Comparison of ENCODE assay signal across 10 mouse cellular contexts in the genomic region with DNA sequence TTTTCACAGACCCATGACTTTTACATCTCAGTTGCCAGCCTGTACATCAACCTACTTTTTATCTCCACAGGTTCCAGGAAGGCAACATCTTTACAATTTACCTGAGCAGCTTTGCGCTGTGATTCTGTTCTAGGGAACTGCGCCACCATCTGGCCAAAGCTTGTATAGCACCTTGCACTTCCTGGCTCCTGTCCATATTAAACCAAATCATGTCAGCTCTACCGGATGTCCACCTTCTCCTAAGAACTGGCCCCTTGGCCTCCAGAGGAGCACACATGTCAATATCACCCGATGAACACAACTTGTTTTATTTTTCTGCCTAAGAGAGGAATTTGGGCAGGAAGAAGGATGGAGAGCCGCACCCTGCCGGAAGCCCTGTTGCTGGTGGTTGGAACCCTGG. TPM values are rescaled to one million over a fixed set of nuclear protein-coding genes. Genes with fewer than 3 reads are reported as not detected.
DNase-seq lines count a peak whose midpoint lies in the region; ATAC-seq and TF ChIP-seq lines count a peak whose summit lies in the region.
"Had no signal": no experiment of that assay in that cellular context is flagged by ENCODE, and none has a peak within 500 bp of the region (broad histone marks: within the 10 kb centered on the region; RNA-seq: fewer than 3 reads in every experiment).

No protein-coding gene starts in this region.

- H3K9ac ChIP-seq in intestine, embryonic 14.5 days (ENCODE audit: low read length), result no peak overlapping the region
- H3K9ac ChIP-seq in intestine, embryonic 16.5 days (ENCODE audit: low read depth, low read length), result no peak overlapping the region
- H3K9ac ChIP-seq in kidney, embryonic 16.5 days (replicated peaks; ENCODE audit: low read length), result no peak overlapping the region
- no peak overlapping the region for H3K9ac ChIP-seq in midbrain, postnatal 0 days (replicated peaks; ENCODE audit: low read length, poor library complexity, severe bottlenecking)
- H3K9ac ChIP-seq: limb, embryonic 13.5 days; stomach, embryonic 15.5 days had no signal

- no peak overlapping the region for H3K4me3 ChIP-seq in intestine, embryonic 14.5 days (ENCODE audit: low read depth, low read length)
- no peak overlapping the region for H3K4me3 ChIP-seq in intestine, embryonic 16.5 days (ENCODE audit: low read length)
- no peak overlapping the region for H3K4me3 ChIP-seq in kidney, embryonic 16.5 days (ENCODE audit: low read length)
- H3K4me3 ChIP-seq in midbrain, postnatal 0 days (ENCODE audit: low read depth, low read length), result no peak overlapping the region
- H3K4me3 ChIP-seq: limb, embryonic 13.5 days; stomach, embryonic 15.5 days had no signal

- no peaks in the 10 kb centered on the region for H3K9me3 ChIP-seq in intestine, embryonic 14.5 days (ENCODE audit: control insufficient read depth, low read length)
- H3K9me3 ChIP-seq in intestine, embryonic 16.5 days (ENCODE audit: control insufficient read depth, low read length), result no peaks in the 10 kb centered on the region
- H3K9me3 ChIP-seq in kidney, embryonic 16.5 days (ENCODE audit: low read length), result no peaks in the 10 kb centered on the region
- H3K9me3 ChIP-seq in midbrain, postnatal 0 days (ENCODE audit: low read length), result no peaks in the 10 kb centered on the region
- H3K9me3 ChIP-seq: limb, embryonic 13.5 days; stomach, embryonic 15.5 days had no signal

- no peaks in the 10 kb centered on the region for H3K4me1 ChIP-seq in intestine, embryonic 14.5 days (replicated peaks; ENCODE audit: control insufficient read depth, insufficient read depth, low read length)
- H3K4me1 ChIP-seq in intestine, embryonic 16.5 days (ENCODE audit: control insufficient read depth, insufficient read depth, low read length), result no peaks in the 10 kb centered on the region
- H3K4me1 ChIP-seq in kidney, embryonic 16.5 days (ENCODE audit: insufficient read depth, low read length), result no peaks in the 10 kb centered on the region; the same call in 1 of the 2 replicates
- 0 out of 2 replicates have a peak, but pooled peaks cover 5% of the 10 kb centered on the region for H3K4me1 ChIP-seq in midbrain, postnatal 0 days (ENCODE audit: insufficient read depth, low read length)
- H3K4me1 ChIP-seq: stomach, embryonic 15.5 days had no signal

- H3K4me2 ChIP-seq in intestine, embryonic 14.5 days (ENCODE audit: low read length), result no peak overlapping the region
- H3K4me2 ChIP-seq in intestine, embryonic 16.5 days (ENCODE audit: low read depth, low read length), result no peak overlapping the region
- H3K4me2 ChIP-seq in kidney, embryonic 16.5 days (replicated peaks; ENCODE audit: low read depth, low read length), result no peak overlapping the region
- no peak overlapping the region for H3K4me2 ChIP-seq in midbrain, postnatal 0 days (ENCODE audit: low read depth, low read length, poor library complexity, severe bottlenecking)
- H3K4me2 ChIP-seq: limb, embryonic 13.5 days; stomach, embryonic 15.5 days had no signal

- H3K27me3 ChIP-seq in intestine, embryonic 14.5 days (replicated peaks; ENCODE audit: control insufficient read depth, insufficient read depth, low read length), result no peaks in the 10 kb centered on the region
- no peaks in the 10 kb centered on the region for H3K27me3 ChIP-seq in intestine, embryonic 16.5 days (replicated peaks; ENCODE audit: control insufficient read depth, insufficient read depth, low read length)
- H3K27me3 ChIP-seq in kidney, embryonic 16.5 days (ENCODE audit: insufficient read depth, low read length), result no peaks in the 10 kb centered on the region
- H3K27me3 ChIP-seq in midbrain, postnatal 0 days (ENCODE audit: insufficient read depth, low read length), result no peaks in the 10 kb centered on the region
- H3K27me3 ChIP-seq: stomach, embryonic 15.5 days had no signal

- DNase-seq in intestine, embryonic 14.5 days (ENCODE audit: low spot score), result peak; percentile 93
- DNase-seq in CD4-positive helper T cell, adult 2 months (ENCODE audit: low read depth, low spot score), result peak; percentile 78
- DNase-seq in NIH3T3 (ENCODE audit: low read depth), result peak; percentile 73
- DNase-seq in cerebellum, postnatal 14 days, result peak; percentile 85 to 92
- DNase-seq in midbrain, postnatal 0 days (ENCODE audit: low spot score), result peak; percentile 57
- DNase-seq in thymus, postnatal 36 days, result peak; percentile 61 to 70

- ATAC-seq in intestine, embryonic 14.5 days (replicated peaks; ENCODE audit: low FRiP score, low TSS enrichment, low read depth), result no peak
- no peak for ATAC-seq in intestine, embryonic 16.5 days
- 0 out of 2 replicates have a peak, but pooled peaks have one; percentile 2 for ATAC-seq in kidney, embryonic 16.5 days (ENCODE audit: low FRiP score, low TSS enrichment)
- ATAC-seq in midbrain, postnatal 0 days (ENCODE audit: low FRiP score), result no peak

- no peak overlapping the region for H3K27ac ChIP-seq in intestine, embryonic 14.5 days (ENCODE audit: low read depth)
- no peak overlapping the region for H3K27ac ChIP-seq in intestine, embryonic 16.5 days (ENCODE audit: low read length)
- no peak overlapping the region for H3K27ac ChIP-seq in kidney, embryonic 16.5 days (ENCODE audit: low read length)
- no peak overlapping the region for H3K27ac ChIP-seq in midbrain, postnatal 0 days (ENCODE audit: low read depth, low read length)
- H3K27ac ChIP-seq: limb, embryonic 13.5 days; stomach, embryonic 15.5 days had no signal

- H3K36me3 ChIP-seq in intestine, embryonic 14.5 days (ENCODE audit: control insufficient read depth, insufficient read depth, low read length), result no peaks in the 10 kb centered on the region
- H3K36me3 ChIP-seq in intestine, embryonic 16.5 days (ENCODE audit: control insufficient read depth, insufficient read depth, low read length), result no peaks in the 10 kb centered on the region
- peaks cover 6% of the 10 kb centered on the region; the same call in 1 of the 2 replicates for H3K36me3 ChIP-seq in kidney, embryonic 16.5 days (ENCODE audit: insufficient read depth, low read length)
- peaks cover under 1% of the 10 kb centered on the region; the same call in 1 of the 2 replicates for H3K36me3 ChIP-seq in midbrain, postnatal 0 days (ENCODE audit: insufficient read depth, low read length)
- H3K36me3 ChIP-seq: stomach, embryonic 15.5 days had no signal

- WGBS in intestine, embryonic 14.5 days, result 27% methylated on average over 6 of the region's 6 CpGs
- WGBS in intestine, embryonic 16.5 days, result 23% methylated on average over 6 of the region's 6 CpGs
- 28% methylated on average over 6 of the region's 6 CpGs for WGBS in kidney, embryonic 16.5 days
- 35% methylated on average over 6 of the region's 6 CpGs for WGBS in midbrain, postnatal 0 days

- TF ChIP-seq CTCF in midbrain, postnatal 0 days (IDR thresholded peaks at IDR 0.05), result peak; percentile 90

RNA-seq across cellular contexts. Expression of gene Man2a2, which starts 6.3 kb away (rescaled TPM):
- 17.4 and 18.8 TPM in 2 replicates for polyA plus RNA-seq in intestine, embryonic 14.5 days (2014; fragmentation: Nextera tagmentation; extraction: Ambion mirVana)
- polyA plus RNA-seq in intestine, embryonic 16.5 days (2015; fragmentation: Nextera tagmentation; extraction: Ambion mirVana), result 8.0 and 10.0 TPM in 2 replicates
- 16.6 and 19.1 TPM in 2 replicates for polyA plus RNA-seq in kidney, embryonic 16.5 days (2015; fragmentation: Nextera tagmentation; extraction: Ambion mirVana)
- 59.1 and 70.2 TPM in 2 replicates for total RNA-seq in midbrain, postnatal 0 days (2014; rRNA removed)
- polyA plus RNA-seq in midbrain, postnatal 0 days (2015; fragmentation: Nextera tagmentation; extraction: Ambion mirVana), result 13.7 and 16.6 TPM in 2 replicates

RNA-seq across cellular contexts. Expression of gene Fes, which starts 10.3 kb away (rescaled TPM):
- 8.0 and 10.1 TPM in 2 replicates for polyA plus RNA-seq in intestine, embryonic 14.5 days (2014; fragmentation: Nextera tagmentation; extraction: Ambion mirVana)
- polyA plus RNA-seq in intestine, embryonic 16.5 days (2015; fragmentation: Nextera tagmentation; extraction: Ambion mirVana), result 10.9 and 11.6 TPM in 2 replicates
- polyA plus RNA-seq in kidney, embryonic 16.5 days (2015; fragmentation: Nextera tagmentation; extraction: Ambion mirVana), result 16.8 and 18.3 TPM in 2 replicates
- total RNA-seq in midbrain, postnatal 0 days (2014; rRNA removed), result 4.3 and 7.9 TPM in 2 replicates
- 3.1 and 3.7 TPM in 2 replicates for polyA plus RNA-seq in midbrain, postnatal 0 days (2015; fragmentation: Nextera tagmentation; extraction: Ambion mirVana)

RNA-seq across cellular contexts. Expression of gene Furin, which starts 27.8 kb away (rescaled TPM):
- 10.3 and 10.6 TPM in 2 replicates for polyA plus RNA-seq in intestine, embryonic 14.5 days (2014; fragmentation: Nextera tagmentation; extraction: Ambion mirVana)
- 7.8 and 9.7 TPM in 2 replicates for polyA plus RNA-seq in intestine, embryonic 16.5 days (2015; fragmentation: Nextera tagmentation; extraction: Ambion mirVana)
- 13.4 and 13.7 TPM in 2 replicates for polyA plus RNA-seq in kidney, embryonic 16.5 days (2015; fragmentation: Nextera tagmentation; extraction: Ambion mirVana)
- total RNA-seq in midbrain, postnatal 0 days (2014; rRNA removed), result 16.6 TPM in 2 replicates
- polyA plus RNA-seq in midbrain, postnatal 0 days (2015; fragmentation: Nextera tagmentation; extraction: Ambion mirVana), result 5.0 and 6.0 TPM in 2 replicates

RNA-seq across cellular contexts. Expression of gene Hddc3, which starts 34.6 kb away (rescaled TPM):
- 19.8 and 19.9 TPM in 2 replicates for polyA plus RNA-seq in intestine, embryonic 14.5 days (2014; fragmentation: Nextera tagmentation; extraction: Ambion mirVana)
- 15.1 and 18.7 TPM in 2 replicates for polyA plus RNA-seq in intestine, embryonic 16.5 days (2015; fragmentation: Nextera tagmentation; extraction: Ambion mirVana)
- polyA plus RNA-seq in kidney, embryonic 16.5 days (2015; fragmentation: Nextera tagmentation; extraction: Ambion mirVana), result 22.6 and 23.8 TPM in 2 replicates
- total RNA-seq in midbrain, postnatal 0 days (2014; rRNA removed), result 35.9 and 36.7 TPM in 2 replicates
- polyA plus RNA-seq in midbrain, postnatal 0 days (2015; fragmentation: Nextera tagmentation; extraction: Ambion mirVana), result 15.1 and 16.8 TPM in 2 replicates

RNA-seq across cellular contexts. Expression of gene Unc45a, which starts 36.7 kb away (rescaled TPM):
- 29.9 and 34.2 TPM in 2 replicates for polyA plus RNA-seq in intestine, embryonic 14.5 days (2014; fragmentation: Nextera tagmentation; extraction: Ambion mirVana)
- polyA plus RNA-seq in intestine, embryonic 16.5 days (2015; fragmentation: Nextera tagmentation; extraction: Ambion mirVana), result 35.0 and 38.5 TPM in 2 replicates
- polyA plus RNA-seq in kidney, embryonic 16.5 days (2015; fragmentation: Nextera tagmentation; extraction: Ambion mirVana), result 46.5 and 48.2 TPM in 2 replicates
- 51.0 and 63.3 TPM in 2 replicates for total RNA-seq in midbrain, postnatal 0 days (2014; rRNA removed)
- 54.6 and 55.9 TPM in 2 replicates for polyA plus RNA-seq in midbrain, postnatal 0 days (2015; fragmentation: Nextera tagmentation; extraction: Ambion mirVana)
